Mouse (Mus musculus): ENCODE measurements at regions not wholly inside any gene's neighbourhood (a gene's known extent, or its start where the extent isn't known, plus 50 kb on each side); places are given as distances from the start of the nearest gene placed in this dataset.

- TF ChIP-seq MYOG (IDR thresholded peaks at IDR 0.05; ENCODE audit: control insufficient read depth in 1 of 3, insufficient read depth in 1 of 3, insufficient read length in 2 of 3, low read depth in 2 of 3) (no peak), USF1 (IDR thresholded peaks at IDR 0.05; ENCODE audit: low read depth) (no peak), POLR2A (IDR thresholded peaks at IDR 0.05; ENCODE audit: insufficient read length, low read depth) (no peak), CEBPB (IDR thresholded peaks at IDR 0.05; ENCODE audit: insufficient read depth, poor library complexity, severe bottlenecking) (no peak), POLR2AphosphoS2 (IDR thresholded peaks at IDR 0.05; ENCODE audit: insufficient read length, low read depth) (no peak), E2F4 (IDR thresholded peaks at IDR 0.05; ENCODE audit: insufficient read depth) (no peak), TCF3 (IDR thresholded peaks at IDR 0.05; ENCODE audit: insufficient read length, low read depth) (no peak), TCF12 (IDR thresholded peaks at IDR 0.05; ENCODE audit: insufficient read depth, poor library complexity, severe bottlenecking) (no peak), MYOD1 (IDR thresholded peaks at IDR 0.05; ENCODE audit: control insufficient read depth in 1 of 3, insufficient read length in 2 of 3, low read depth in 2 of 3) (no peak), MAX (IDR thresholded peaks at IDR 0.05; ENCODE audit: low read depth) (no peak), SRF (IDR thresholded peaks at IDR 0.05; ENCODE audit: control insufficient read depth, insufficient read length, low read depth) (no peak), REST (IDR thresholded peaks at IDR 0.05; ENCODE audit: insufficient read depth, insufficient read length) (no peak)
Observed at GRCm38 (mm10) chr10:15140703-15141102, 422.7 kb upstream of the Gje1 start.
